Mouse (Mus musculus) E14TG2a.4 (cell line): ENCODE measurements around the gene Ereg.

Experiments
- H3K27me3 ChIP-seq: 2 replicates; pipeline ENCODE4 v1.6.1; 2014; ENCODE audit warnings: low read length, control low read depth; ENCODE audit not compliant: insufficient read depth
- H3K36me3 ChIP-seq: 2 replicates; pipeline ENCODE4 v1.6.1; 2014; ENCODE audit warnings: low read length, control low read depth; ENCODE audit not compliant: insufficient read depth
- H3K4me1 ChIP-seq: replicated peaks from 2 replicates; pipeline ENCODE4 v1.6.1; 2014; ENCODE audit warnings: low read depth, low read length, control low read depth
- H3K4me3 ChIP-seq: replicated peaks from 2 replicates; pipeline ENCODE4 v1.5.1; 2014; ENCODE audit warnings: mild to moderate bottlenecking, low read length
- H3K9me3 ChIP-seq: 2 replicates; pipeline ENCODE4 v1.6.1; 2014; ENCODE audit warnings: low read length, control low read depth
- CTCF ChIP-seq: conservative IDR thresholded peaks from 2 replicates; pipeline ENCODE4 v1.5.1; 2014; ENCODE audit warnings: low read length
- NANOG ChIP-seq: IDR thresholded peaks from 2 replicates; pipeline ENCODE4 v1.6.1; 2014; ENCODE audit warnings: borderline replicate concordance, low read length, mixed read lengths
- POU5F1 ChIP-seq: IDR thresholded peaks from 2 replicates; pipeline ENCODE4 v1.6.1; 2014; ENCODE audit warnings: low read length, borderline replicate concordance

Ereg gene

GRCm38 (mm10) chr5:91074450-91074950, at the start of gene Ereg:
Ereg (plus strand) TSS chr5:91074622.
- Histone ChIP-seq H3K9me3 (peaks cover 7% of the 10 kb centered on the region; the same call in 1 of the 2 replicates), H3K4me3 (peak within 1 kb of the TSS; percentile 56), H3K36me3 (no peaks in the 10 kb centered on the region), H3K4me1 (peaks cover 3% of the 10 kb centered on the region; the same call in 1 of the 2 replicates), H3K27me3 (peaks cover 23% of the 10 kb centered on the region)
- TF ChIP-seq NANOG: no peak
- no peak for TF ChIP-seq CTCF
- no peak for TF ChIP-seq POU5F1

- Histone ChIP-seq H3K36me3 (no peaks in the 10 kb centered on the region), H3K4me1 (no peaks in the 10 kb centered on the region), H3K9me3 (no peaks in the 10 kb centered on the region), H3K27me3 (no peaks in the 10 kb centered on the region), H3K4me3 (no peak within 1 kb of the TSS)
- TF ChIP-seq POU5F1 (no peak), CTCF (no peak), NANOG (no peak)
Observed at GRCm38 (mm10) chr5:91027164-91027563, 47.3 kb upstream of the Ereg start, which contains the start of gene Epgn. Epgn (plus strand) TSS chr5:91027464.

- Histone ChIP-seq H3K9me3 (no peaks in the 10 kb centered on the region), H3K36me3 (no peaks in the 10 kb centered on the region), H3K4me3 (no peak overlapping the region), H3K27me3 (no peaks in the 10 kb centered on the region), H3K4me1 (no peaks in the 10 kb centered on the region)
- no peak for TF ChIP-seq CTCF
- no peak for TF ChIP-seq POU5F1
- no peak for TF ChIP-seq NANOG
Observed at GRCm38 (mm10) chr5:91027840-91028239, 46.6 kb upstream of the Ereg start.

GRCm38 (mm10) chr5:91030629-91031028, 43.8 kb upstream of the Ereg start:
- no peaks in the 10 kb centered on the region for H3K9me3 ChIP-seq
- no peaks in the 10 kb centered on the region for H3K27me3 ChIP-seq
- TF ChIP-seq POU5F1: no peak
- TF ChIP-seq CTCF: no peak
- no peak for TF ChIP-seq NANOG
- 0 out of 2 replicates have a peak, but pooled peaks cover 3% of the 10 kb centered on the region for H3K4me1 ChIP-seq
- no peaks in the 10 kb centered on the region for H3K36me3 ChIP-seq
- H3K4me3 ChIP-seq: no peak overlapping the region

DNA sequence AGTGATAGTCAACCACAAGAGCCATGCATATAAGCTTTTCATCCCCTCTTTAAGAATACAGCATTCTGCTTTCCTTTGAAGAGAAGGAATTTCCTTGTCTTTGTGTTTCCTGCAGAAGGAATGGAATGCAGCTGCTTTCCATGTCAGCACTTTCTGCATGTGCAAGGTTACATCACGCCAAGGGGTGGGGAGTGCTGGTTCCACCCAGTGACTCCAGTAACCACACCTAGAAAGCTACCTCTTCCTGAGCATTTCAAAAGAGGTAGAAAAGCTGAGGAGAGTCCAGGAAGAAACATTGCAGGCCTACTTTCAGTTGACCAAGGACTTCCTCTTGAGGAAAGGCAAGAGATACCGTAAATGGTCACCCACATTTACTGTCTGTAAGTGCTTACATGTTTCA, 39.1 kb upstream of the Ereg start:
- no peak overlapping the region for H3K4me3 ChIP-seq
- peaks cover 7% of the 10 kb centered on the region; the same call in 1 of the 2 replicates for H3K4me1 ChIP-seq
- no peaks in the 10 kb centered on the region for H3K27me3 ChIP-seq
- no peaks in the 10 kb centered on the region for H3K9me3 ChIP-seq
- TF ChIP-seq CTCF (no peak), NANOG (no peak), POU5F1 (no peak)
- H3K36me3 ChIP-seq: no peaks in the 10 kb centered on the region

DNA sequence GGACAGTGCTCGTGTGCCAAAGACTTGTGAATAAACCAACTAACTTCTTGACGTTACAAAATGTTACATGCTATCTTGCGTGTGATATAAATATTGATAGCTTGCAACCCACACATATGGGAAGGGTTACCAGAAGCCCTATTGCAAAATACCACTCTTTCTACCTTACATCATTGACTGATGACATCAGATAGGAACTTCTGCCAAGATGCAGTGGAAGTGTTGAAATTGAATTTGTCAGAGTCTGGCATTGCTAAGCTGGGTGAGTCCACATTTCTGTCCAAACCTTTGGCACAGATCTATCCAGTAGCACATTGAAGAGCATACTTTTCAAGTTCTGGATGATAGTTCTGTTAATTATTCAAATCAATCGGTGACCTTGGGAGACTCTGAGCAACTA, 37.8 kb upstream of the Ereg start:
- H3K9me3 ChIP-seq: no peaks in the 10 kb centered on the region
- H3K4me3 ChIP-seq: no peak overlapping the region
- no peak for TF ChIP-seq POU5F1
- TF ChIP-seq CTCF: no peak
- no peak for TF ChIP-seq NANOG
- no peaks in the 10 kb centered on the region for H3K27me3 ChIP-seq
- H3K4me1 ChIP-seq: peaks cover 7% of the 10 kb centered on the region; the same call in 1 of the 2 replicates
- no peaks in the 10 kb centered on the region for H3K36me3 ChIP-seq

GRCm38 (mm10) chr5:91037756-91038155, 36.7 kb upstream of the Ereg start:
- H3K4me1 ChIP-seq: peaks cover 7% of the 10 kb centered on the region; the same call in 1 of the 2 replicates
- H3K27me3 ChIP-seq: no peaks in the 10 kb centered on the region
- H3K9me3 ChIP-seq: no peaks in the 10 kb centered on the region
- no peak overlapping the region for H3K4me3 ChIP-seq
- no peak for TF ChIP-seq CTCF
- no peak for TF ChIP-seq NANOG
- no peak for TF ChIP-seq POU5F1
- no peaks in the 10 kb centered on the region for H3K36me3 ChIP-seq

DNA sequence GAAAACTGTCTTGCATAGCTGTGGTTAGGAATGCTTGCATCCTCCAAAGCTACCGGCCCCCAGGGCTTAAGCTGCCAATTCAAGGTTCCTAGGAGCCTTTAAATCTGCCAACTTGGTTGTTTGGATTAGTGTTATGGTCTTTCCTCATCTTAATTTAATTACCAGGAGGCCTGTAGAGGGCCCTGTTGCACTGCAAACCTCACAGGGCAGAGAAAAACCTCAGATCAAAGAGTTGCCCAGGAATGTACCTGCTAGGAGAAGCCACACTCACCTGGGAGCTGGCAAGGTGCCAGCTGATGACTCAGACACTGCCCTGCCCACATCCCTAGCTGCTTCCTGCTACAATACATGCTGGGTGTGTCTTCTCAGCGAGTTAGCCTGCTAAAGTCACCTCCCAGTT, 35.9 kb upstream of the Ereg start:
- Histone ChIP-seq H3K27me3 (no peaks in the 10 kb centered on the region), H3K36me3 (no peaks in the 10 kb centered on the region), H3K4me3 (no peak overlapping the region), H3K4me1 (peaks cover 7% of the 10 kb centered on the region; the same call in 1 of the 2 replicates), H3K9me3 (no peaks in the 10 kb centered on the region)
- TF ChIP-seq CTCF (peak; percentile 9; the same call in 1 of the 2 replicates), NANOG (no peak)

DNA sequence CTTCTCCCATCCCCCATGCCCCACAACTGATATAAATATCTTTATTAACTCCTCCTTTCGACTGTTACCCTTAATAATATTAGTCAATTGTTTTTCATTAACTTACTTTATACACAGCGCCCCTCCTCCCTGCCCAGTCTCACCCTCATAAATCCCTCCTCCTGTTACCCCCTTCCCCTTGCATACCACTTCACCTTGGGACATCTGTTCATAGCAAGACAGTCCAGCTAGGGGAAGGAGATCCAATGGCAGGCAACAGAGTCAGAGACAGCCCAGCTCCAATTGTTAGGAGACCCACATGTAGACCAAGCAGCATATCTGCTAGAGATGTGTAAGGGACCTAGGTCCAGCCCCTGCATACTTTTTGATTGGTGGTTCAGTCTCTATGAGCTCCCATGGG, 35.5 kb upstream of the Ereg start:
- H3K36me3 ChIP-seq: no peaks in the 10 kb centered on the region
- H3K4me3 ChIP-seq: no peak overlapping the region
- TF ChIP-seq CTCF (no peak), NANOG (no peak), POU5F1 (no peak)

More for the DNA sequence above, 35.5 kb upstream of the Ereg start:
- H3K4me1 ChIP-seq: peaks cover 7% of the 10 kb centered on the region; the same call in 1 of the 2 replicates
- H3K9me3 ChIP-seq: no peaks in the 10 kb centered on the region
- no peaks in the 10 kb centered on the region for H3K27me3 ChIP-seq
